Mouse (Mus musculus) MN1 (cell line): ENCODE results near the gene Kcnma1.

ENCODE experiments used
- DNase-seq: peaks from one replicate; pipeline ENCODE4 v3.0.0-alpha.2; 2016; ENCODE audit warnings: low spot score

Gene Kcnma1

DNA sequence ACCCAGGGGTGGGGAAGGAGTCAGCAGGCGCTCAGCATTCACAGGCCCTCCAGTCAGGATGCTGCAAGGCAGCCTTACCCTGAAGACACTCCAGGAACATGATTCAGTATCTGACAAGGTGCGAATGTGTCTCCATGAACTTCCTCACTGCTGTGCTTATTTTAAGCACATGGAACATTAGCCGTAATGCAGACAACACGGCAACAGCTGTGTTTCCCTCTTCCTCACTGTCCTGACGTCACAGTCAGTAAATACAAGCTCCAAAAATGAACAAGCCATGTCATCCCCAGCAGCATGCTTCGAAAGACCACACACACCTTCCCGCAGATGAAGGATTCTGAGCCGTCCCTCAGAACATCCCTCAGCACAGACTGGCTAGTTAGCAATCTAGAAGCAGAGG lies 47.8 kb downstream of the Kcnma1 start:
- no peak for DNase-seq

GRCm38 (mm10) chr14:23959061-23959460 lies 55.2 kb downstream of the Kcnma1 start:
- no peak for DNase-seq

- DNase-seq = no peak
Observed at GRCm38 (mm10) chr14:23957270-23957669, 57.0 kb downstream of the Kcnma1 start.

DNA sequence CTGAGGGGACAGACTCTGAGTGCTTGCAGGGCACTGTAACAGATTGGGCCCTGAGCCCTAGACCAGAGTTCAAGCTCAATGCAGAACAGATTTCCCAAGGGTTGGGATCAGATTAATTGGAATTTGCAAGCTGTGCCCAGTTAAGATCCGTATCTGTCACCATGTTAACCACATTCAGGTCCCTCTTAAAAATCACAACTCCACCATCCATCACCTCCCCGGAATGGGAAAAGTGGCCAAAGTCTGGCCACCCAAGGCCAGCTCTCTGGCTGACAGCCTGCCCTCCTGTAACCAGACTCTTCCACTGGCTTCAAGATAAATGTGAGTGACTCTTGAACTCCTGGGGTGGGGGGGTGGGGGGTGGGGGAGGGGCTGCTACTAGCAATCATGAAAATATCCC lies 70.4 kb downstream of the Kcnma1 start:
- DNase-seq = no peak

GRCm38 (mm10) chr14:23943152-23943551 lies 71.1 kb downstream of the Kcnma1 start:
- DNase-seq = no peak

- no peak for DNase-seq
Observed at GRCm38 (mm10) chr14:23942103-23942502, 72.2 kb downstream of the Kcnma1 start.

GRCm38 (mm10) chr14:23935016-23935415 lies 79.3 kb downstream of the Kcnma1 start:
- no peak for DNase-seq

- no peak for DNase-seq
Observed at GRCm38 (mm10) chr14:23931671-23932071, 82.6 kb downstream of the Kcnma1 start.

DNA sequence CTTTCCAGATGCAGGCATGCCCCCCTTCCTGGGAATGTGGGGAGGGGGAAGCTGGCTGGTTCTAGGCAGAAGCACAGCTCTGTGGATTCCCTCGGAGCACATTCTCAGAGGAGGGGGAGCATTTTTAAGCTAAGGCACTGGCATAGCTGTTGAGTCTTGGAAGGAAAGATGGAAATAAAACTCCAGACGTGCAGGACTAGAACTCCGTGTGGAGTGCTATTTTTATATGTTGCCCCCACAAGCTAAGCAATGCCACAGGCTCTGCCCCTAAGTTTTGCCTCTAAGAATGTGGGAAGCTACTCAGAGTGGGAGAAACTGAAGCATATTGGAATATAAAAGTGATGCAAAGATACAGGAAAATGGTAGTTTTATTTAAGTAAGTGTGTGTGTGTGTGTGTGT lies 85.1 kb downstream of the Kcnma1 start:
- no peak for DNase-seq

- no peak for DNase-seq
Observed at GRCm38 (mm10) chr14:23923356-23923755, 90.9 kb downstream of the Kcnma1 start.

- DNase-seq = no peak
Observed at GRCm38 (mm10) chr14:23922755-23923154, 91.5 kb downstream of the Kcnma1 start.

DNA sequence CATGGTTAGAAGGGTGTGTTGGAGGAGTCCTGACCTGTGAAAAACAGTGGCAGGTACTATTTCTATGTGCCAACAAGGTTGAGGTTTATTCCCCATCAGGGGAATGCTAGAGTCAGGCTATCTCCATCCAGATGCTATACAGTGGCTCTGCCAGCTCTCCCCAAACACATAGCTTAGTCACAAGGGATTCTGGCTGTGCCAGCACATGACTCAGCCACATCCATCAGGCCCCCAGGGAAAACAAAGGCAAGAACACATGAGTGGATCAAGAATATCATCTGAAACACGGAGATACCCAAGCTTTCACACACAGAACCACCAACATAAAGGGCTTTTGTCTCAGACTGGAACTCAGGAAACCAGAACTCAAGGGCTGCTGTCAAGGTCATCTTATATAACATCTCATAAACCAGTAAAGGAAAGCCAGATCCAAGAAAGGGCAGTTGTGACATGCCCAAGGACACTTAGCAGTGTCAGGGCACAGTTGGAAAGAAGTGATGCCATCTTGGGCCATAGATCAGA lies 103.1 kb downstream of the Kcnma1 start:
- no peak for DNase-seq

GRCm38 (mm10) chr14:23908564-23908963 lies 105.7 kb downstream of the Kcnma1 start:
- no peak for DNase-seq

GRCm38 (mm10) chr14:23902636-23903279 lies 111.5 kb downstream of the Kcnma1 start:
- DNase-seq = no peak

GRCm38 (mm10) chr14:23899462-23899861 lies 114.8 kb downstream of the Kcnma1 start:
- DNase-seq = no peak

DNA sequence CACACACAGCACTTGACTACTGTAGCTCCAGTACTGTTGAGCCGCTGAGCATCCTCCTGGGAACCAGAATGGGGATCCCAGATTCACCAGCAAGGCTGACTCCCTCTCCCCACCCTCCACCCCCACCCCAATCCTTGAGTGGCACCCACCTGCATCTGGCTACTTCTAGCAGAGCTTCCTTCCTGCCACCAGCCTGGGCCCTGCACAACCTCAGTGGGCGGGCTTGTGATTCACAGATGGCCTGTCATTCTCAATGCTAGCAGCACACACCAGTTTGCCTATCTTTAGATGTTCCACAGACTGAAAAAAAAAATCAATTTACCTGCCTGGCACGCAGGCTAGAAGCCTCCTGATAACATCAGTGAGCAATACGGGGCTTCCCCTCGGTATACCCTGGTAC lies 116.5 kb downstream of the Kcnma1 start:
- no peak for DNase-seq

DNA sequence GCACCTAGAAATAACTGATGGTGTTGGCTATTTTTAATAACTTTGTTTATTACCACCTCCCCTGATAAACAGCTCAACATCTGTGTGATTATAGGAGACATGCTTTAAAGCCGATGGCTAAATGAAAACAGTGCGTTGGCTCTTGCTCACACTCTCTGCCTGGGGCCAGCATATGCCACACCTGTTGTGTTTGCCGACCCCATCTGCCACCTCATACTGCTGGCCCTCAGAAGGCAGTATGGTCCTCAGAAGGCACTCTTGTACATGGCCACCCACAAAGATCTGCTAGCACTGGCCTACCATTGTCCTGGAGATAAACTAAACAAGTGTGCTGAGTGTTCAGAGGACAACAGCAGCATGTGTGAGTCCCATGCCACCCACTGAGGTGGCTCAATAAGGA lies 118.3 kb downstream of the Kcnma1 start:
- DNase-seq = no peak

DNA sequence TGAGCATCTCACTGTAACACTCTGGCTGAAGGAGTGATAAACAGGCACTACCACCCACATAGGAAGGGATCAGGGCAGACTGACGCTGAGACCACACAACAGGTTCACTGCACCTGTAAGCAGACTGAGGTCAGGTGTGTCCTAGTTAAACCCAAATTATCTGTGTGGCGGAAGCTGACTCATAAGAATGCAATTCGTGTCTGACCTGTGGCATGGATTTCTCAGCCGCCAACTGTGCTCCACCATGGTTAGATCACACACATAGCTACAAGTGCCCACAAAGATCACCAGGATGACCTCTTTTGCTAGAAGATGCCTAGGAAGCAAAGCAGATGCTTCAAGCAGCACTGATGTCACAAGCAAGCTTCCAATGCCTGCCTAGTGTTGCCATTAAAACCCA lies 128.2 kb downstream of the Kcnma1 start:
- no peak for DNase-seq

DNA sequence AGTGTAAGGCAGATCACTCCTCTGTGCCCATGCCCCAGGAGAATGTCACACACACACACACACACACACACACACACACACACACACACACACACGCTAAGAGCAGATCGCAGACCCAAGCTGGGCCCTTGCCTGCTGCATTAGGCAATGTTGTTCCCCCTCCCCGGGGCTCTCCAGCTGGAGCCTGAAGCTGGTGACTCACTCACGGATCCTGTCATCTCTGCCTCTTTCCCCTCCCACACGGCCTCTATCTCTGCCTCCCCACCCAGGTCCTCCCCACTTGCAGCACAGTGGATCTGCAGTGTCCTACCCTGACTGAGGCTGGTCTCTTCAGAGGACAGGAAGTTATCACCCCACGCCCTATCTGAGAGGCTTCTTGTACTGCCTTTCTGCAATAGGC lies 128.8 kb downstream of the Kcnma1 start:
- DNase-seq = no peak

GRCm38 (mm10) chr14:23885071-23885470 lies 129.2 kb downstream of the Kcnma1 start:
- DNase-seq = no peak

DNA sequence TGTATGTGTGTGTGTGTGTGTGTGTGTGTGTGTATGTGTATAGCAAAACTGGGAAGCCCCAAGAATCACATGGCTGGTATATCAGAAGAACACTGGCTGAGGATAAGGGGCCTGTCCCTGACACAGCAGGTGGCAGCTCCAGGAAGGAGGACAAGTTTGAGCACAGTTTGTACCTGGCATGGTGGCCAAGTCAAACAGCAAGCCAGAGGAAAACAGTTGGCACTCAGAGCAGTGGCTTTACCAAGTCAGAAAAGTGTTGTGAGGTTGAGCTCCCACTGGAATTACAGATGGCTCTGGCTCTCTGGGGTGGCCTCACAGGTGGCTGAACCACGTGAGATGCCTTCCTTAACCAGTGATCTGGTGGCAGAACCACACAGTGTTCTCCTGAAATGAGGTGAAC lies 132.3 kb downstream of the Kcnma1 start:
- no peak for DNase-seq

DNA sequence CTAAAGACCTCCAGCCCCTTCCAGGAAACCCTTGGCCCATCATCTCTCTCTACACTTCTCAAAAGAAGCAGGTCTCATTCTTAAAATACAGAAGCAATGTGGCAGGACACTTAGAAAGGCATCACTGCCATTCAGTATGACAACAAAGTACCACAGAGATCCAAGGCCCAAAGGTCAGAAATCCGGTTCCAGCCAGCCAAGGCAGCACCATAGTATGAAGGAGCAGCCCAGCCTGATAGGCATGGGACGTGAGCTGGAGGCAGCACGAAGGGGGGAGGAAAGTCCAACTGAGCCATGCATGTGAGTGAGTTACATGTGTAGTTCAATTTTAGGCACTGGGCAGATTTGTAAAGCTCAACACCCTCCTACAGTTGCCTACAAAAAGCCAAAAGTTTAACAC lies 135.0 kb downstream of the Kcnma1 start:
- DNase-seq = no peak

DNA sequence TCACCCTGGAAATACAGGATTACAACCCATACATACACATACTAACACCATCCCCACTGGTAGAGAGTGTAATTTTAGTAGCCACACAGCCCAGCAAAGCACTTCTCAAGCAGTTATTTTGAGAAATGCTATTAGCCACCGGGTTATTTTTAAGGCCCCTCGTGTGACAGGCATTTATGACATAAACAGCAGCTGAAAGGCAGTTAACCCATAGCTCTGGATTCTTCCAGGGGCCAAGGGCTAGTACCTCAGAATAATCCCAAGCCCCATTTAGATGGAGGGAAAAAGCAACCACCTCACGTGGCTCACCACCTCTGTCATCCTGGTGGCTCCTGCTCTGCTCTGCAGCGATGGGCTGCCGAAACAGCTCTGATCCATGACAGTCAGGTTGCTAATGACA lies 136.7 kb downstream of the Kcnma1 start:
- DNase-seq = no peak

DNA sequence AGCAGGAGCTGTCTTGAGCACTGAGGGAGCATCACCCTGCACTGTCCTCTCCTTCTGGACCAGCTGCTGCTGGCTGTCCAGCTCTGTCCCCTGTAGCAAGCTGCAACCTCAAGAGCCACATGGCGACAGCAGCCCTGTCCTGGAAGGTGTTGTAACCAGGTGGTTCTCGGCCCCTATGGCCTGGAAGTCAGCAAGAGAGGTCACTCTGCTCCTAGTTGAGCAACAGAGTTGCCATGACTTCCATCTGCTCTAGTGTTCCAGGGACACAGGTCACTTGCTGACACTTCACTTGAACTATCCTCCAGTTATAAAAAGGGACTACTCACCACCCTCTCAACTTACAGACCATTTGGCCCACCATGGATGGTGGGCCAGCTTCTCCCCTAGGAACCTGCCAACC lies 139.7 kb downstream of the Kcnma1 start:
- no peak for DNase-seq
